Mouse (Mus musculus): Measurements from ENCODE around the gene Kat2a. TPM values are rescaled to one million over a fixed set of nuclear protein-coding genes. Genes with fewer than 3 reads are reported as not detected.

Gene Kat2a
- polyA plus RNA-seq, 1 experiment from 2014 or later: 11.8 TPM

DNA sequence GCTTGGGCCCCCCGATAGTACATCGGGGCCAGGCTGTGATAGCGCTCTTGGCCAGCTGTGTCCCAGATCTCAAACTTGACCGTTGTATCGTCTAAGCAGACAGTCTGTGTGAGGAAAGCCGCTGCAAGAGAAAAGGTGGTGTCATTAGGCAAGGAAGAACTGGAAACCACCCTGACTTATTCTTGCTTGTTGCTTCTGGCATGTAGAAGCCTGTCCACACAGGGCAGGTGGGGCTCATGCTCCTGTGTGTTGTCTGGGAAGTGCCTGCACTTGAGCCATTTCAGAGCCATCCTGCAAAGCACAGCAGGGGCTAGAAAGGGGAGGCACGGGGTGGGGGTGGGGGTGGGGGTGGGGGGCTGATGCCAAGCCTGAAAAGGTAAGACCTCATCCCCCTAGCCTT lies 6.2 kb upstream of the Kat2a start:
- Histone ChIP-seq H3K27me3 (replicated peaks; ENCODE audit: control insufficient read depth, insufficient read depth, low read length) (no peaks in the 10 kb centered on the region), H3K4me3 (ENCODE audit: low read depth, low read length) (no peak overlapping the region), H3K4me2 (replicated peaks; ENCODE audit: low read depth) (no peak overlapping the region), H3K9me3 (ENCODE audit: control insufficient read depth) (no peaks in the 10 kb centered on the region), H3K27ac (ENCODE audit: low read depth, low read length) (peak overlapping the region; percentile 80), H3K9ac (ENCODE audit: low read depth, low read length) (0 out of 2 replicates have a peak overlapping the region, but pooled peaks have one; percentile 7), H3K4me1 (replicated peaks; ENCODE audit: control insufficient read depth, insufficient read depth, low read length) (peaks cover 12% of the 10 kb centered on the region; the same call in 1 of the 2 replicates), H3K36me3 (ENCODE audit: control insufficient read depth, insufficient read depth) (peaks cover 50% of the 10 kb centered on the region)
- ATAC-seq: no peak
- TF ChIP-seq CTCF (IDR thresholded peaks at IDR 0.05; ENCODE audit: low read depth): no peak
- WGBS: 95% methylated on average over 7 of the region's 7 CpGs

DNA sequence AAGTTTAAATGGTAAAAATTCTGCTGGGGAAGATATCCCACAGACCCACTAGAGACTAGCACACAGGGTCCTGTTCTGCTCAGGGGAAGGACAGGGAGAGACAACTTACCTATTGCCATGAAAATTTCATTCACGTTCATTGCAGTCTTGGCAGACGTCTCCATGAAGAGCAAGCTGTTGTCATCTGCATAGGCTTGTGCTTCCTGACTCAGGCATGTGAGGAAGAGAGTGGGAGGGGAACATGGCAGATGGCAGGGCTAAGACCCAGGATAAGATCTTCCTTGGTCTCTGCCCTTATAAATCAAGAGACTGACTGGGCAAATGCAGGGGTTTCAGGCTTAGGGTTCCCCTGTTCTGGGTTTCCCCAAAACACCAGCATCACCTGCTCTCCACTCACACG lies 4.4 kb upstream of the Kat2a start:
- no peak for TF ChIP-seq CTCF (IDR thresholded peaks at IDR 0.05; ENCODE audit: low read depth)
- Histone ChIP-seq H3K9me3 (ENCODE audit: control insufficient read depth) (no peaks in the 10 kb centered on the region), H3K4me2 (replicated peaks; ENCODE audit: low read depth) (no peak overlapping the region), H3K4me1 (replicated peaks; ENCODE audit: control insufficient read depth, insufficient read depth, low read length) (peaks cover 10% of the 10 kb centered on the region; the same call in 1 of the 2 replicates), H3K36me3 (ENCODE audit: control insufficient read depth, insufficient read depth) (peaks cover 50% of the 10 kb centered on the region), H3K27ac (ENCODE audit: low read depth, low read length) (no peak overlapping the region), H3K27me3 (replicated peaks; ENCODE audit: control insufficient read depth, insufficient read depth, low read length) (no peaks in the 10 kb centered on the region), H3K9ac (ENCODE audit: low read depth, low read length) (no peak overlapping the region), H3K4me3 (ENCODE audit: low read depth, low read length) (no peak overlapping the region)
- 88% methylated on average over 3 of the region's 3 CpGs for WGBS
- ATAC-seq: no peak

DNA sequence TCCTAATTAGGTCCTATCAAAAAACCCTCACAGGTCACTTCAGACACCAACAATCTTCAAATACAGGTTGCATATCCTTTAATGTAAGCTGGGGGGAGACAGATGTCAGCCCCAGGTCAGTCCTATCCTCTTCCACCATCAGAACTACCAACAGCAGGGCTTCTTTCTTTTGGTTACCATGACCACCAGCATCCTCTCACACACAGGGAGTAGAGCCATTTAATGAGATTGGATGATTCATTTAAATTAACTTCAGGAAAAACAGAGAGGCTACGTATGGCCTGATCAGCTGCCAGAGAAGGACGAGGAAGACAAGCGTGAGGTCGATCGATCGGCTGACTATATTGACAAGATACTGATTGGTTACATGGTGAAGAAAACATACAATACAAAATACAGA lies 2.7 kb upstream of the Kat2a start:
- Histone ChIP-seq H3K9ac (ENCODE audit: low read depth, low read length) (no peak overlapping the region), H3K4me3 (ENCODE audit: low read depth, low read length) (no peak overlapping the region), H3K36me3 (ENCODE audit: control insufficient read depth, insufficient read depth) (peaks cover 55% of the 10 kb centered on the region), H3K4me2 (replicated peaks; ENCODE audit: low read depth) (no peak overlapping the region), H3K27ac (ENCODE audit: low read depth, low read length) (no peak overlapping the region), H3K9me3 (ENCODE audit: control insufficient read depth) (no peaks in the 10 kb centered on the region), H3K4me1 (replicated peaks; ENCODE audit: control insufficient read depth, insufficient read depth, low read length) (0 out of 2 replicates have a peak, but pooled peaks cover 8% of the 10 kb centered on the region), H3K27me3 (replicated peaks; ENCODE audit: control insufficient read depth, insufficient read depth, low read length) (no peaks in the 10 kb centered on the region)
- no peak for ATAC-seq
- no peak for TF ChIP-seq CTCF (IDR thresholded peaks at IDR 0.05; ENCODE audit: low read depth)
- 96% methylated on average over 6 of the region's 6 CpGs for WGBS

DNA sequence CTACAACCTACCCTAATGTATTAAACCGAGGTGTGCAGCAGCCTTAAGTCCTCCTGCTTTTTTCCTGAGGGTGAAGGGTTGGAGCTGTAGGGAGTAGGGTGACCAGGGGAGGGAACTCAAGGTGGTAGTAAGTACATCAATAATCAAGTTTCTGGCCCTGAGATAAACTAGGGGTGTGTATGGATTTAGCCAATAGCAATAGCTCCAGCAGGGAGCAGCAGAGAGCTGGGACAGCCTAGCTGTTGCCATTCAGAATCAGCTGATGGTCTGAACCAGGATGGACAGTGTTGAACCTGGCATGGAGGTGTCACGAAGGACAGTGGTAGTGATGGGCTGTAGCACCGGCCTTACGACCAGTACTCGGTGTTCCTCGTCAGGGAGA lies 2.3 kb upstream of the Kat2a start:
- Histone ChIP-seq H3K4me1 (replicated peaks; ENCODE audit: control insufficient read depth, insufficient read depth, low read length) (0 out of 2 replicates have a peak, but pooled peaks cover 5% of the 10 kb centered on the region), H3K9ac (ENCODE audit: low read depth, low read length) (no peak overlapping the region), H3K4me2 (replicated peaks; ENCODE audit: low read depth) (peak overlapping the region; percentile 57), H3K4me3 (ENCODE audit: low read depth, low read length) (peak overlapping the region; percentile 16; the same call in 1 of the 2 replicates), H3K27me3 (replicated peaks; ENCODE audit: control insufficient read depth, insufficient read depth, low read length) (no peaks in the 10 kb centered on the region), H3K9me3 (ENCODE audit: control insufficient read depth) (no peaks in the 10 kb centered on the region), H3K36me3 (ENCODE audit: control insufficient read depth, insufficient read depth) (peaks cover 52% of the 10 kb centered on the region), H3K27ac (ENCODE audit: low read depth, low read length) (peak overlapping the region; percentile 35; the same call in 1 of the 2 replicates)
- TF ChIP-seq CTCF (IDR thresholded peaks at IDR 0.05; ENCODE audit: low read depth): peak; percentile 95
- WGBS: 50% methylated on average over 6 of the region's 6 CpGs
- ATAC-seq: peak; percentile 6; the same call in 1 of the 2 replicates

DNA sequence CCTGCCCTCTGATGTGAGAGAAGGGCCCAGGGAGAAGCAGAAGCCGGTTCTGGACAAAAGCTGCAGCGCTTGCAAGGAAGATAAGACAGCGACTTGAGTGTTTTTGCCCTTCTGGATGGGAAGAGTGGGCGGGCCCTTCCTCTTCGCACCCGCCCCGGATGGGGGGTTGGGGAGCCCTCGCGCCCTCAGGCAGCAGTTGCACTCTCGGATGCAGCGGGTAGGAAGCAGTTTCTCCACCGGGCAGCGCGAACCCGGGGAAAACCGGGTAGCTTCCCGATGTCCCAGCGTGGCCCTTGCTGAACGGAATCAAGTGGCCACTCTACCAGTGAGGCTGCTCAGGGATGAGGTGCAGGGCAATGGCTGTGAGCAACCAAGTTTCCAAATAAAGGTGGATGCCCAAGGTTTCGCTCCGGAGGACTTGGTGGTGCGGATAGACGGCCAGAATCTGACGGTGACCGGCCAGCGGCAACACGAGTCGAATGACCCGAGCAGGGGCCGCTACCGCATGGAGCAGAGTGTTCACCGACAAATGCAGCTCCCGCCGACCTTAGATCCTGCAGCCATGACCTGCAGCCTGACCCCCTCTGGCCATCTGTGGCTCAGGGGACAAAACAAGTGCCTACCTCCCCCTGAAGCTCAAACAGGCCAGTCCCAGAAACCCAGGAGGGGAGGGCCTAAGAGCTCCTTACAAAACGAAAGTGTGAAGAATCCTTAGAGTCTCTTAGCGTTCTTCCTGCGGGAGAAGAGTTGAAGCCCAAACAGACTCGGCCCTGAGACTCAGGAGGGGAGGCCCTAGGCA lies 1.7 kb upstream of the Kat2a start, which contains the start of gene Hspb9:
Gene Hspb9 (plus strand): TSS at position 116 of the 799 bp plus-strand sequence.
- TF ChIP-seq CTCF (IDR thresholded peaks at IDR 0.05; ENCODE audit: low read depth): no peak
- Histone ChIP-seq H3K27me3 (replicated peaks; ENCODE audit: control insufficient read depth, insufficient read depth, low read length) (no peaks in the 10 kb centered on the region), H3K9ac (ENCODE audit: low read depth, low read length) (0 out of 2 replicates have a peak within 1 kb of the TSS, but pooled peaks have one; percentile 34), H3K4me2 (replicated peaks; ENCODE audit: low read depth) (peak within 1 kb of the TSS; percentile 57), H3K36me3 (ENCODE audit: control insufficient read depth, insufficient read depth) (peaks cover 51% of the 10 kb centered on the region), H3K4me3 (ENCODE audit: low read depth, low read length) (peak within 1 kb of the TSS; percentile 16; the same call in 1 of the 2 replicates), H3K27ac (ENCODE audit: low read depth, low read length) (peak within 1 kb of the TSS; percentile 35), H3K9me3 (ENCODE audit: control insufficient read depth) (no peaks in the 10 kb centered on the region), H3K4me1 (replicated peaks; ENCODE audit: control insufficient read depth, insufficient read depth, low read length) (0 out of 2 replicates have a peak, but pooled peaks cover 5% of the 10 kb centered on the region)
- 0 out of 2 replicates have a peak, but pooled peaks have one; percentile 1 for ATAC-seq
- 23% methylated on average over 38 of the region's 38 CpGs for WGBS

DNA sequence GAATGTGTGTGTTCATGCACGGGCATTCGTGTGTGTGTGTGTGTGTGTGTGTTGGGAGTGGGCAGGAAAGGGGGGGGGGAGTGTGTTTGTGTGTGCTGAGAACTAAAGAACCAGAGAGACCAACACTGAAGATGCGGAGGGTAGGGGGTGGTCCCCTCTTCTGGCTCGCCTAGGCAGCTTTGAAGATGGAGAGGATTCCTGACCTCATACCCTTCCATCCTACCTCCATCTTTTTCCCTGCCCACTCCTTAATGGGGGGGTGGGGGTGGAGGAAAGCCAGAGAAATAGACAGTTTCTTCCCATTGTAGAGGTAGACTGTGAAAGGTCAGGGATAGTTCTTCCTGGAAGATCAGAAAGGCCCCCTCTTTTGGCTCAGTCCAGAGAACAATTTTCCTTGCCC lies 909 bp upstream of the Kat2a start:
- 0 out of 2 replicates have a peak, but pooled peaks cover 5% of the 10 kb centered on the region for H3K4me1 ChIP-seq (replicated peaks; ENCODE audit: control insufficient read depth, insufficient read depth, low read length)
- no peak for ATAC-seq
- H3K4me3 ChIP-seq (ENCODE audit: low read depth, low read length): no peak overlapping the region
- no peak for TF ChIP-seq CTCF (IDR thresholded peaks at IDR 0.05; ENCODE audit: low read depth)
- WGBS: 73% methylated on average over 4 of the region's 4 CpGs
- peak overlapping the region; percentile 57 for H3K4me2 ChIP-seq (replicated peaks; ENCODE audit: low read depth)
- H3K27me3 ChIP-seq (replicated peaks; ENCODE audit: control insufficient read depth, insufficient read depth, low read length): no peaks in the 10 kb centered on the region
- H3K9ac ChIP-seq (ENCODE audit: low read depth, low read length): no peak overlapping the region
- 0 out of 2 replicates have a peak overlapping the region, but pooled peaks have one; percentile 35 for H3K27ac ChIP-seq (ENCODE audit: low read depth, low read length)
- no peaks in the 10 kb centered on the region for H3K9me3 ChIP-seq (ENCODE audit: control insufficient read depth)
- H3K36me3 ChIP-seq (ENCODE audit: control insufficient read depth, insufficient read depth): peaks cover 51% of the 10 kb centered on the region

Measured in intestine, postnatal 0 days (tissue).